Mouse (Mus musculus) kidney, postnatal 10 days (tissue): ENCODE data around the gene Rptor.

ENCODE experiments used
- DNase-seq: peaks from one replicate; pipeline ENCODE4 v3.0.0; 2021; ENCODE audit warnings: mixed read lengths

The Rptor gene

GRCm38 (mm10) chr11:119602763-119603526 is at the start of gene Rptor:
TSS of gene Rptor (plus strand) at chr11:119602905.
- DNase-seq = peak; percentile 98

GRCm38 (mm10) chr11:119554706-119555105 is 48.0 kb upstream of the Rptor start:
- DNase-seq = no peak

- DNase-seq = no peak
These were observed 47.5 kb upstream of the Rptor start for GRCm38 (mm10) chr11:119555170-119555569.

- DNase-seq = no peak
These were observed 44.5 kb upstream of the Rptor start for GRCm38 (mm10) chr11:119557940-119558869.

GRCm38 (mm10) chr11:119558870-119559610 is 43.7 kb upstream of the Rptor start:
- no peak for DNase-seq

- DNase-seq = no peak
These were observed 40.4 kb upstream of the Rptor start for GRCm38 (mm10) chr11:119562286-119562685.

- no peak for DNase-seq
These were observed 39.5 kb upstream of the Rptor start for GRCm38 (mm10) chr11:119563166-119563565.

GRCm38 (mm10) chr11:119564383-119564782 is 38.3 kb upstream of the Rptor start:
- no peak for DNase-seq

- no peak for DNase-seq
These were observed 37.7 kb upstream of the Rptor start for GRCm38 (mm10) chr11:119565021-119565420.

- DNase-seq = no peak
These were observed 37.0 kb upstream of the Rptor start for GRCm38 (mm10) chr11:119565684-119566083.

GRCm38 (mm10) chr11:119566188-119566587 is 36.5 kb upstream of the Rptor start:
- no peak for DNase-seq

GRCm38 (mm10) chr11:119572316-119573010 is 30.2 kb upstream of the Rptor start:
- no peak for DNase-seq

- DNase-seq = no peak
These were observed 25.9 kb upstream of the Rptor start for GRCm38 (mm10) chr11:119576855-119577254.

GRCm38 (mm10) chr11:119577721-119578120 is 25.0 kb upstream of the Rptor start:
- no peak for DNase-seq

- DNase-seq = no peak
These were observed 16.2 kb upstream of the Rptor start for GRCm38 (mm10) chr11:119586511-119586910.

- DNase-seq = no peak
These were observed 15.6 kb upstream of the Rptor start for GRCm38 (mm10) chr11:119587112-119587511.

GRCm38 (mm10) chr11:119589242-119589641 is 13.5 kb upstream of the Rptor start:
- DNase-seq = no peak

GRCm38 (mm10) chr11:119593966-119594365 is 8.7 kb upstream of the Rptor start:
- DNase-seq = no peak

GRCm38 (mm10) chr11:119598856-119599255 is 3.8 kb upstream of the Rptor start:
- no peak for DNase-seq

- no peak for DNase-seq
These were observed 2.4 kb upstream of the Rptor start for GRCm38 (mm10) chr11:119600286-119600685.

- no peak for DNase-seq
These were observed 466 bp upstream of the Rptor start for GRCm38 (mm10) chr11:119602177-119602700.

- DNase-seq = peak; percentile 37
These were observed 811 bp downstream of the Rptor start for GRCm38 (mm10) chr11:119603527-119603905.
